Mouse (Mus musculus): ENCODE measurements around the gene Grsf1. TPM values are rescaled to one million over a fixed set of nuclear protein-coding genes. Genes with fewer than 3 reads are reported as not detected.

Gene Grsf1
- 77.9 and 80.9 TPM in 2 replicates for polyA plus RNA-seq (2015; fragmentation: Nextera tagmentation; extraction: Ambion mirVana)

- Histone ChIP-seq H3K9ac (ENCODE audit: low read length) (peak within 1 kb of the TSS; percentile 94), H3K36me3 (ENCODE audit: control insufficient read depth, insufficient read depth) (peaks cover 12% of the 10 kb centered on the region; the same call in 1 of the 2 replicates), H3K27me3 (ENCODE audit: control insufficient read depth, insufficient read depth, low read length) (no peaks in the 10 kb centered on the region), H3K4me3 (ENCODE audit: low read length) (peak within 1 kb of the TSS; percentile 95), H3K27ac (ENCODE audit: low read length) (peak within 1 kb of the TSS; percentile 98), H3K4me1 (ENCODE audit: control insufficient read depth, insufficient read depth, low read length) (peaks cover 19% of the 10 kb centered on the region), H3K9me3 (replicated peaks; ENCODE audit: control insufficient read depth, low read length) (no peaks in the 10 kb centered on the region), H3K4me2 (ENCODE audit: low read depth, low read length) (peak within 1 kb of the TSS; percentile 82)
- peak; percentile 96 for ATAC-seq (replicated peaks; ENCODE audit: extremely low read depth, insufficient read depth, low FRiP score)
- WGBS: under 1% methylated on average over 91 of the region's 127 CpGs
These were observed at the start of gene Grsf1 for GRCm38 (mm10) chr5:88675443-88676387. Gene Grsf1 (minus strand): TSS chr5:88676171.

- no peak overlapping the region for H3K4me3 ChIP-seq (ENCODE audit: low read length)
- H3K9ac ChIP-seq (ENCODE audit: low read length): no peak overlapping the region
- peak overlapping the region; percentile 72 for H3K27ac ChIP-seq (ENCODE audit: low read length)
- 0 out of 2 replicates have a peak, but pooled peaks cover 2% of the 10 kb centered on the region for H3K36me3 ChIP-seq (ENCODE audit: control insufficient read depth, insufficient read depth)
- no peak for ATAC-seq (replicated peaks; ENCODE audit: extremely low read depth, insufficient read depth, low FRiP score)
- no peaks in the 10 kb centered on the region for H3K9me3 ChIP-seq (replicated peaks; ENCODE audit: control insufficient read depth, low read length)
- 9% methylated on average over 3 of the region's 3 CpGs for WGBS
- H3K4me1 ChIP-seq (ENCODE audit: control insufficient read depth, insufficient read depth, low read length): peaks cover 32% of the 10 kb centered on the region
- H3K27me3 ChIP-seq (ENCODE audit: control insufficient read depth, insufficient read depth, low read length): no peaks in the 10 kb centered on the region
- peak overlapping the region; percentile 27; the same call in 1 of the 2 replicates for H3K4me2 ChIP-seq (ENCODE audit: low read depth, low read length)
These were observed 48.1 kb upstream of the Grsf1 start for GRCm38 (mm10) chr5:88724030-88724429.

- Histone ChIP-seq H3K4me1 (ENCODE audit: control insufficient read depth, insufficient read depth, low read length) (peaks cover 30% of the 10 kb centered on the region), H3K9ac (ENCODE audit: low read length) (peak overlapping the region; percentile 92), H3K9me3 (replicated peaks; ENCODE audit: control insufficient read depth, low read length) (no peaks in the 10 kb centered on the region), H3K27ac (ENCODE audit: low read length) (peak overlapping the region; percentile 87), H3K36me3 (ENCODE audit: control insufficient read depth, insufficient read depth) (0 out of 2 replicates have a peak, but pooled peaks cover 2% of the 10 kb centered on the region), H3K4me3 (ENCODE audit: low read length) (peak overlapping the region; percentile 92), H3K27me3 (ENCODE audit: control insufficient read depth, insufficient read depth, low read length) (no peaks in the 10 kb centered on the region), H3K4me2 (ENCODE audit: low read depth, low read length) (peak overlapping the region; percentile 91)
- 7% methylated on average over 4 of the region's 4 CpGs for WGBS
- no peak for ATAC-seq (replicated peaks; ENCODE audit: extremely low read depth, insufficient read depth, low FRiP score)
These were observed 46.2 kb upstream of the Grsf1 start for GRCm38 (mm10) chr5:88722213-88722600.

- H3K4me3 ChIP-seq (ENCODE audit: low read length): peak overlapping the region; percentile 92
- peak overlapping the region; percentile 87 for H3K27ac ChIP-seq (ENCODE audit: low read length)
- peak overlapping the region; percentile 91 for H3K4me2 ChIP-seq (ENCODE audit: low read depth, low read length)
- H3K4me1 ChIP-seq (ENCODE audit: control insufficient read depth, insufficient read depth, low read length): peaks cover 30% of the 10 kb centered on the region
- H3K9me3 ChIP-seq (replicated peaks; ENCODE audit: control insufficient read depth, low read length): no peaks in the 10 kb centered on the region
- H3K36me3 ChIP-seq (ENCODE audit: control insufficient read depth, insufficient read depth): 0 out of 2 replicates have a peak, but pooled peaks cover 2% of the 10 kb centered on the region
- no peaks in the 10 kb centered on the region for H3K27me3 ChIP-seq (ENCODE audit: control insufficient read depth, insufficient read depth, low read length)
- ATAC-seq (replicated peaks; ENCODE audit: extremely low read depth, insufficient read depth, low FRiP score): no peak
- WGBS: under 1% methylated on average over 31 of the region's 31 CpGs
- H3K9ac ChIP-seq (ENCODE audit: low read length): peak overlapping the region; percentile 92
These were observed 45.7 kb upstream of the Grsf1 start for GRCm38 (mm10) chr5:88721565-88722212.

GRCm38 (mm10) chr5:88721003-88721475 lies 45.1 kb upstream of the Grsf1 start:
- H3K27me3 ChIP-seq (ENCODE audit: control insufficient read depth, insufficient read depth, low read length): no peaks in the 10 kb centered on the region
- peak overlapping the region; percentile 92 for H3K4me3 ChIP-seq (ENCODE audit: low read length)
- under 1% methylated on average over 37 of the region's 38 CpGs for WGBS
- peak overlapping the region; percentile 92 for H3K9ac ChIP-seq (ENCODE audit: low read length)
- no peak; the same call in none of the 2 replicates for ATAC-seq (replicated peaks; ENCODE audit: extremely low read depth, insufficient read depth, low FRiP score)
- peak overlapping the region; percentile 87 for H3K27ac ChIP-seq (ENCODE audit: low read length)
- H3K4me2 ChIP-seq (ENCODE audit: low read depth, low read length): peak overlapping the region; percentile 91
- peaks cover 30% of the 10 kb centered on the region for H3K4me1 ChIP-seq (ENCODE audit: control insufficient read depth, insufficient read depth, low read length)
- no peaks in the 10 kb centered on the region for H3K9me3 ChIP-seq (replicated peaks; ENCODE audit: control insufficient read depth, low read length)
- 0 out of 2 replicates have a peak, but pooled peaks cover under 1% of the 10 kb centered on the region for H3K36me3 ChIP-seq (ENCODE audit: control insufficient read depth, insufficient read depth)

- Histone ChIP-seq H3K4me1 (ENCODE audit: control insufficient read depth, insufficient read depth, low read length) (peaks cover 30% of the 10 kb centered on the region), H3K4me2 (ENCODE audit: low read depth, low read length) (peak within 1 kb of the TSS; percentile 91), H3K36me3 (ENCODE audit: control insufficient read depth, insufficient read depth) (no peaks in the 10 kb centered on the region), H3K9ac (ENCODE audit: low read length) (peak within 1 kb of the TSS; percentile 92), H3K27ac (ENCODE audit: low read length) (peak within 1 kb of the TSS; percentile 87), H3K4me3 (ENCODE audit: low read length) (peak within 1 kb of the TSS; percentile 92), H3K27me3 (ENCODE audit: control insufficient read depth, insufficient read depth, low read length) (no peaks in the 10 kb centered on the region), H3K9me3 (replicated peaks; ENCODE audit: control insufficient read depth, low read length) (no peaks in the 10 kb centered on the region)
- peak; percentile 96 for ATAC-seq (replicated peaks; ENCODE audit: extremely low read depth, insufficient read depth, low FRiP score)
- WGBS: under 1% methylated on average over 54 of the region's 54 CpGs
These were observed 44.4 kb upstream of the Grsf1 start, which contains the start of gene Mob1b for GRCm38 (mm10) chr5:88720116-88721002. Gene Mob1b (plus strand): TSS chr5:88720855.

GRCm38 (mm10) chr5:88716983-88717382 lies 41.0 kb upstream of the Grsf1 start:
- H3K9ac ChIP-seq (ENCODE audit: low read length): no peak overlapping the region
- peaks cover 7% of the 10 kb centered on the region for H3K4me1 ChIP-seq (ENCODE audit: control insufficient read depth, insufficient read depth, low read length)
- ATAC-seq (replicated peaks; ENCODE audit: extremely low read depth, insufficient read depth, low FRiP score): no peak
- H3K4me2 ChIP-seq (ENCODE audit: low read depth, low read length): no peak overlapping the region
- no peak overlapping the region for H3K27ac ChIP-seq (ENCODE audit: low read length)
- no peaks in the 10 kb centered on the region for H3K27me3 ChIP-seq (ENCODE audit: control insufficient read depth, insufficient read depth, low read length)
- H3K36me3 ChIP-seq (ENCODE audit: control insufficient read depth, insufficient read depth): no peaks in the 10 kb centered on the region
- H3K9me3 ChIP-seq (replicated peaks; ENCODE audit: control insufficient read depth, low read length): no peaks in the 10 kb centered on the region
- 79% methylated on average over 2 of the region's 2 CpGs for WGBS
- H3K4me3 ChIP-seq (ENCODE audit: low read length): no peak overlapping the region

GRCm38 (mm10) chr5:88712328-88712727 lies 36.4 kb upstream of the Grsf1 start:
- H3K36me3 ChIP-seq (ENCODE audit: control insufficient read depth, insufficient read depth): no peaks in the 10 kb centered on the region
- ATAC-seq (replicated peaks; ENCODE audit: extremely low read depth, insufficient read depth, low FRiP score): 0 out of 2 replicates have a peak, but pooled peaks have one; percentile 10
- H3K27me3 ChIP-seq (ENCODE audit: control insufficient read depth, insufficient read depth, low read length): no peaks in the 10 kb centered on the region
- H3K27ac ChIP-seq (ENCODE audit: low read length): peak overlapping the region; percentile 95
- peak overlapping the region; percentile 62 for H3K4me2 ChIP-seq (ENCODE audit: low read depth, low read length)
- peak overlapping the region; percentile 57 for H3K9ac ChIP-seq (ENCODE audit: low read length)
- H3K9me3 ChIP-seq (replicated peaks; ENCODE audit: control insufficient read depth, low read length): no peaks in the 10 kb centered on the region
- H3K4me3 ChIP-seq (ENCODE audit: low read length): peak overlapping the region; percentile 35
- peaks cover 8% of the 10 kb centered on the region for H3K4me1 ChIP-seq (ENCODE audit: control insufficient read depth, insufficient read depth, low read length)
- 44% methylated on average over 6 of the region's 6 CpGs for WGBS
